Mouse (Mus musculus): ENCODE measurements around the gene Btbd11. TPM values are rescaled to one million over a fixed set of nuclear protein-coding genes. Genes with fewer than 3 reads are reported as not detected.

Btbd11 gene
- total and polyA plus RNA-seq, 3 experiments, result 10.1 to 18.5 (median 15.4) TPM

DNA sequence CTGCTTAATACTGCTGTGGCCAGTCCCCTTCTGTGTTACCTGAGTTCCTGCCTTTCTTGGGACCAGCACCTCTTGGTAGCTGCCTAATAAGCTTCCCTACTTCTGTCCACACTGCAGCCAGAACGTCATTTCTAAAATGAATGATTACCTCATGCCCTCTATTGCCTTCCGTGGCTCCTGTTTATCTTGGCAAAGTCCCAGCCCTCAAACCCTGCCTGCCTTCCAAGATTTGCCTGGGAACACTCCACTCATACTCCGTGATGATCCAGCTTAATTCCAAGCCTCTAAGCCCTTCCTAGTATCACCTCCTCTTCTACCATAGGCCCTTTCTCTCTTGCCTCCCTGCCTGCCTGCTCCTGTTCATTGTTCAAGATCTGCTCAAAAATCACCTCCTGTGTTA lies 94.5 kb downstream of the Btbd11 start:
- peaks cover 0 to 27% of the 10 kb centered on the region in 2 experiments; a peak in 3 of 4 replicates for H3K4me1 ChIP-seq (ENCODE audit: control insufficient read depth in 1 of 2, insufficient read depth in 2 of 2)
- H3K9me3 ChIP-seq (replicated peaks; ENCODE audit: low read length), result no peaks in the 10 kb centered on the region
- peaks cover 0 to 18% of the 10 kb centered on the region in 2 experiments for H3K36me3 ChIP-seq (replicated peaks in 1 of 2; ENCODE audit: control insufficient read depth in 1 of 2, insufficient read depth in 1 of 2, low read length in 1 of 2)
- in situ Hi-C loops (cut with MboI; ENCODE audit: low pct_ligation_motif_present, low pct_unique_long_range_greater_than_20kb, low sequenced_read_pairs), result no loop called here
- dilution Hi-C loops (cut with MboI; ENCODE audit: extremely low pct_ligation_motif_present, extremely low pct_unique_long_range_greater_than_20kb, low sequenced_read_pairs), result no loop called here
- no peaks in the 10 kb centered on the region for H3K27me3 ChIP-seq (replicated peaks)
- H3K9ac ChIP-seq (ENCODE audit: insufficient read depth, low read depth), result no peak overlapping the region
- no peak overlapping the region for H3K4me2 ChIP-seq (ENCODE audit: insufficient read depth, low read depth, poor library complexity, severe bottlenecking)
- no peak for DNase-seq (ENCODE audit: extremely low read depth)
- TF ChIP-seq UBTF (IDR thresholded peaks at IDR 0.05; ENCODE audit: low read depth, low read length) (no peak), MEF2A (IDR thresholded peaks at IDR 0.05; ENCODE audit: borderline replicate concordance, low read depth, low read length) (no peak), HCFC1 (IDR thresholded peaks at IDR 0.05; ENCODE audit: low read depth, low read length) (no peak), CTCF (conservative IDR thresholded peaks at IDR 0.05 in 1 of 2, IDR thresholded peaks at IDR 0.05 in 1 of 2; ENCODE audit: low read depth in 2 of 2, low read length in 2 of 2) (no peak), MAFK (IDR thresholded peaks at IDR 0.05; ENCODE audit: insufficient replicate concordance, low read length) (no peak), PAX5 (IDR thresholded peaks at IDR 0.05; ENCODE audit: low read length) (no peak), TBP (conservative IDR thresholded peaks at IDR 0.05; ENCODE audit: low read depth, low read length) (no peak), SIN3A (IDR thresholded peaks at IDR 0.05; ENCODE audit: low read length) (no peak), SMC3 (IDR thresholded peaks at IDR 0.05; ENCODE audit: low read depth, low read length) (no peak), POLR2A (IDR thresholded peaks at IDR 0.05; ENCODE audit: low read depth, low read length) (no peak), NELFE (IDR thresholded peaks at IDR 0.05; ENCODE audit: low read depth, low read length) (no peak), EP300 (IDR thresholded peaks at IDR 0.05; ENCODE audit: low read length) (no peak), MXI1 (IDR thresholded peaks at IDR 0.05; ENCODE audit: low read depth, low read length) (no peak), ZMIZ1 (IDR thresholded peaks at IDR 0.05; ENCODE audit: low read depth, low read length) (no peak), ZC3H11A (IDR thresholded peaks at IDR 0.05; ENCODE audit: low read depth, low read length) (no peak), MAX (IDR thresholded peaks at IDR 0.05; ENCODE audit: low read length) (no peak)
- H3K27ac ChIP-seq (ENCODE audit: insufficient read depth, low read depth), result no peak overlapping the region
- no peak overlapping the region for H3K4me3 ChIP-seq (replicated peaks in 1 of 3; ENCODE audit: low read depth in 2 of 3, low read length in 2 of 3, poor library complexity in 1 of 3)
- no peaks in the 10 kb centered on the region for H3K79me2 ChIP-seq (replicated peaks; ENCODE audit: control insufficient read depth, extremely low read depth, insufficient read depth, poor library complexity, severe bottlenecking)

DNA sequence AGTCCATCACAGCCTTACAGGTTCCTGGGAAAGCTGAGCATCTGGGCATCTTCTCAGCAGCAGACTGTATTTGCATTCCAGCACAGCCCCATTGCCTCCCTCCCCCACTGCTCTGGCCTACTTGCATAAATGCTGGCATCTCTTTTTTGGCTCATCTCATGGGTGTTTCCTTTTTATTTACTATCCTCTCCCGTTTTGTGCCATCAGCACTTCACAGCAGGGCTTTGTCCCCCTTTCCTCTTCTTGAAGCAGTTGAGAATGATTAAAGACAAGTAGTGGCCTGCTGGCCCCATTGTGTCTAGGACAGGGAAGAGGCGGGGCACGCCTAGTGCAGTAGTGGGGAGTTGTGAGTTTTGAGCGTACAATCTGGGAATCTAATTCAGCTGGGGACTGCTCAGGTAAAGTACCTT lies 95.5 kb downstream of the Btbd11 start:
- H3K9me3 ChIP-seq (replicated peaks; ENCODE audit: low read length), result no peaks in the 10 kb centered on the region
- dilution Hi-C loops (cut with MboI; ENCODE audit: extremely low pct_ligation_motif_present, extremely low pct_unique_long_range_greater_than_20kb, low sequenced_read_pairs), result no loop called here

More for the DNA sequence above, 95.5 kb downstream of the Btbd11 start:
- Histone ChIP-seq H3K27ac (ENCODE audit: insufficient read depth, low read depth) (no peak overlapping the region), H3K9ac (ENCODE audit: insufficient read depth, low read depth) (no peak overlapping the region), H3K79me2 (replicated peaks; ENCODE audit: control insufficient read depth, extremely low read depth, insufficient read depth, poor library complexity, severe bottlenecking) (no peaks in the 10 kb centered on the region), H3K4me2 (ENCODE audit: insufficient read depth, low read depth, poor library complexity, severe bottlenecking) (no peak overlapping the region), H3K4me3 (replicated peaks in 1 of 3; ENCODE audit: low read depth in 2 of 3, low read length in 2 of 3, poor library complexity in 1 of 3) (no peak overlapping the region), H3K4me1 (ENCODE audit: control insufficient read depth in 1 of 2, insufficient read depth in 2 of 2) (peaks cover 0 to 27% of the 10 kb centered on the region in 2 experiments; a peak in 3 of 4 replicates), H3K36me3 (replicated peaks in 1 of 2; ENCODE audit: control insufficient read depth in 1 of 2, insufficient read depth in 1 of 2, low read length in 1 of 2) (peaks cover 0 to 15% of the 10 kb centered on the region in 2 experiments), H3K27me3 (replicated peaks) (no peaks in the 10 kb centered on the region)
- in situ Hi-C loops (cut with MboI; ENCODE audit: low pct_ligation_motif_present, low pct_unique_long_range_greater_than_20kb, low sequenced_read_pairs), result no loop called here
- DNase-seq (ENCODE audit: extremely low read depth), result no peak
- TF ChIP-seq IRF4 (IDR thresholded peaks at IDR 0.05; ENCODE audit: low read depth, low read length), result no peak
- TF ChIP-seq USF1 (IDR thresholded peaks at IDR 0.05; ENCODE audit: low read depth, low read length), result no peak
- TF ChIP-seq TCF12 (IDR thresholded peaks at IDR 0.05; ENCODE audit: low read depth, low read length), result no peak
- TF ChIP-seq CHD1 (IDR thresholded peaks at IDR 0.05; ENCODE audit: low read depth, low read length), result no peak
- TF ChIP-seq HCFC1 (IDR thresholded peaks at IDR 0.05; ENCODE audit: low read depth, low read length), result no peak
- no peak for TF ChIP-seq ZC3H11A (IDR thresholded peaks at IDR 0.05; ENCODE audit: low read depth, low read length)
- no peak for TF ChIP-seq NRF1 (IDR thresholded peaks at IDR 0.05; ENCODE audit: low read depth, low read length)
- no peak for TF ChIP-seq UBTF (IDR thresholded peaks at IDR 0.05; ENCODE audit: low read depth, low read length)
- no peak for TF ChIP-seq MYC (IDR thresholded peaks at IDR 0.05; ENCODE audit: low read depth, low read length)
- TF ChIP-seq MAZ (IDR thresholded peaks at IDR 0.05; ENCODE audit: low read depth, low read length), result no peak
- TF ChIP-seq CHD2 (IDR thresholded peaks at IDR 0.05; ENCODE audit: low read length), result no peak
- no peak for TF ChIP-seq MEF2A (IDR thresholded peaks at IDR 0.05; ENCODE audit: borderline replicate concordance, low read depth, low read length)
- no peak for TF ChIP-seq ZNF384 (IDR thresholded peaks at IDR 0.05; ENCODE audit: low read depth, low read length)
- no peak for TF ChIP-seq KAT2A (IDR thresholded peaks at IDR 0.05; ENCODE audit: insufficient replicate concordance, low read length)
- no peak for TF ChIP-seq USF2 (conservative IDR thresholded peaks at IDR 0.05; ENCODE audit: low read depth, low read length)
- no peak for TF ChIP-seq CTCF (conservative IDR thresholded peaks at IDR 0.05 in 1 of 2, IDR thresholded peaks at IDR 0.05 in 1 of 2; ENCODE audit: low read depth in 2 of 2, low read length in 2 of 2)

Data from CH12.LX (cell line).